Mouse (Mus musculus) liver, embryonic 11.5 days (tissue): Measurements from ENCODE around the gene Hsd17b2. TPM values are rescaled to one million over a fixed set of nuclear protein-coding genes. Genes with fewer than 3 reads are reported as not detected.

ENCODE experiments used
- ATAC-seq: fragments of 200-750 bp; cut with Nextera tagmentation; replicated peaks from 2 replicates; pipeline ENCODE4 v1.8.0; 2017; ENCODE audit warnings: moderate number of reproducible peaks, mild to moderate bottlenecking, moderate TSS enrichment, moderate library complexity; ENCODE audit not compliant: low FRiP score
- DNase-seq: peaks from one replicate; pipeline ENCODE4 v3.0.0-alpha.2; 2017; ENCODE audit warnings: low spot score
- H3K27ac ChIP-seq: fragments of 300-500 bp; sonication (generic); 2 replicates; pipeline ENCODE4 v1.5.1; 2014; ENCODE audit warnings: mild to moderate bottlenecking, low read depth, low read length, control low read depth
- H3K27me3 ChIP-seq: fragments of 300-500 bp; sonication (generic); replicated peaks from 2 replicates; pipeline ENCODE4 v1.6.1; 2014; ENCODE audit warnings: low read length, mixed read lengths; ENCODE audit not compliant: control insufficient read depth, insufficient read depth
- H3K36me3 ChIP-seq: fragments of 300-500 bp; sonication (generic); 2 replicates; pipeline ENCODE4 v1.6.1; 2014; ENCODE audit warnings: mild to moderate bottlenecking, low read length, moderate library complexity, mixed read lengths; ENCODE audit not compliant: control insufficient read depth, insufficient read depth
- H3K4me1 ChIP-seq: fragments of 300-500 bp; sonication (generic); replicated peaks from 2 replicates; pipeline ENCODE4 v1.6.1; 2014; ENCODE audit warnings: low read length, mixed read lengths; ENCODE audit not compliant: control insufficient read depth, insufficient read depth
- H3K4me2 ChIP-seq: fragments of 300-500 bp; sonication (generic); 2 replicates; pipeline ENCODE4 v1.6.1; 2014; ENCODE audit warnings: mild to moderate bottlenecking, control low read depth, moderate library complexity
- H3K4me3 ChIP-seq: fragments of 300-500 bp; sonication (generic); 2 replicates; pipeline ENCODE4 v1.5.1; 2014; ENCODE audit warnings: low read depth, low read length, control low read depth
- H3K9ac ChIP-seq: fragments of 300-500 bp; sonication (generic); 2 replicates; pipeline ENCODE4 v1.6.1; 2014; ENCODE audit warnings: low read depth, low read length, control low read depth
- H3K9me3 ChIP-seq: fragments of 300-500 bp; sonication (generic); 2 replicates; pipeline ENCODE4 v1.6.1; 2016; ENCODE audit warnings: low read length, inconsistent platforms, mixed read lengths; ENCODE audit not compliant: control insufficient read depth
- WGBS: fragments of 180-500 bp; shearing (Covaris S2); extraction: QIAGEN DNeasy Blood & Tissue Kit; methylation state at CpG from one replicate; pipeline ENCODE4 v1.1.7; 2014; 5-methylcytosine and 5-hydroxymethylcytosine counted together
- polyA plus RNA-seq: library from polyadenylated mRNA; unstranded; fragments of >200 nt; fragmentation: Nextera tagmentation; extraction: Ambion mirVana; gene quantifications from 2 replicates; pipeline ENCODE4 v1.2.1, GENCODE M21; 2014

Hsd17b2 gene
- polyA plus RNA-seq, 1 experiment from 2014 or later: 15.6 TPM

DNA sequence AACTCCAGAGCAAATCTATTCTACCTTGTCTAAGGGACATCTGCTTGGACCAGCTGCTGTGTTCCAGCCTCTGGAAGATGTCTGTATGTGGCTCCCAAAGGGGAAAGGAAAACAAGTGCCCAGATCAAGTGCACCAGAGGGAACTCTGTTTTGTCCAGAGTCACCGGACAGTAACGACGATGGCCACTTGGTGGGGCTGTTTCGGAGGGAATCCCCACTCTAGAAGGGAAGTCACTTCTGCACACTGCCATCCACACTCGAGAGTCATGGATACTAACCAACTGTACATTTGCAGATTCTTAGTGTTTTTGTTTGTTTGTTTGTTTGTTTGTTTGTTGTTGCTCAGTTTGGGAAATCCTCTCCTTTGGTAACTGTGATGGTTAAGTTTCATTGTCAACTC is 4.5 kb upstream of the Hsd17b2 start:
- WGBS: 25% methylated on average over 5 of the region's 5 CpGs
- no peak overlapping the region for H3K27ac ChIP-seq
- no peak overlapping the region for H3K4me2 ChIP-seq

DNA sequence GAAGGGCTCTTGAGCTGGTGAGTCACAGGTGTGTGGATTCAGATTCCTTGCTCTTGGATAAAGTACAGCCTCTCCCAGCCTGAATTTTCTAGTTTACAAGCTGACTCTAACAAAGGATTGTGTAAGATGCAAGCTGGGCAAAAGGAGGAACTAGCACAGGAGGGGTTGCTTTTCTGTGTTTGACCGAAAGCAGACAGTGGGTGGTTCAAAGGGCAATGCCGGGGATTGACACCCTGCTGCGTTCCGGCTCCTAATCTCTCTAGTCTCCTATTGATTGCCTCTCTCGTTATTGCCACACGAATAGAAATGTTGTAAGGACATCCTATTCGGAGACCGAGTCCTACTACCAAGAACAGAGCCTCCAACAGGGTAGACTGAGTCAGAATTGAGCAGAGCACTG is 1.0 kb upstream of the Hsd17b2 start:
- H3K27ac ChIP-seq: peak overlapping the region; percentile 34; the same call in 1 of the 2 replicates
- 64% methylated on average over 8 of the region's 8 CpGs for WGBS
- ATAC-seq: no peak
- H3K27me3 ChIP-seq: no peaks in the 10 kb centered on the region
- no peaks in the 10 kb centered on the region for H3K36me3 ChIP-seq
- no peaks in the 10 kb centered on the region for H3K4me1 ChIP-seq
- no peak overlapping the region for H3K9ac ChIP-seq
- H3K4me2 ChIP-seq: peak overlapping the region; percentile 36; the same call in 1 of the 2 replicates
- no peak overlapping the region for H3K4me3 ChIP-seq
- no peaks in the 10 kb centered on the region for H3K9me3 ChIP-seq
- no peak for DNase-seq

More for the DNA sequence above, 4.5 kb upstream of the Hsd17b2 start:
- no peaks in the 10 kb centered on the region for H3K36me3 ChIP-seq
- no peaks in the 10 kb centered on the region for H3K4me1 ChIP-seq
- H3K9me3 ChIP-seq: no peaks in the 10 kb centered on the region
- ATAC-seq (peak; percentile 50; the same call in 1 of the 2 replicates), DNase-seq (no peak)
- no peaks in the 10 kb centered on the region for H3K27me3 ChIP-seq
- no peak overlapping the region for H3K9ac ChIP-seq
- no peak overlapping the region for H3K4me3 ChIP-seq

DNA sequence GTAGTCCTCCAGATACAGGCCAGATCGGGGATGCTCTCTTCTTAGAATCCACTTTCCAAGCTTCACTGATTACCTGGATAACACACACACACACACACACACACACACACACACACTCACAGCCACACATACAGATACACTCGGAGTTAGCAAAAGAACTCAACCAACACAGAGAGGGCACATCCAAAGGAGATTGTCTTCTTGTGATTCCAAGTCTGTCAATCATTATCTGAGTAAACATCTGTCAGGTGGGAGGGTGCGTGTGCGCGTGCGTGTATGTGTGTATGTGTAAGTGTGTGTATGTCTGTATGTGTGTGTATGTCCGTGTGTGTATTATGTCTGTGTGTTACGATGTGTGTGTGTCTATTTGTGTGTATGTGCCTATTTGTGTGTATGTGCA is 458 bp upstream of the Hsd17b2 start:
- Histone ChIP-seq H3K4me2 (peak overlapping the region; percentile 44), H3K36me3 (no peaks in the 10 kb centered on the region), H3K27me3 (no peaks in the 10 kb centered on the region), H3K27ac (peak overlapping the region; percentile 34), H3K4me3 (no peak overlapping the region), H3K9me3 (no peaks in the 10 kb centered on the region), H3K4me1 (no peaks in the 10 kb centered on the region), H3K9ac (no peak overlapping the region)
- ATAC-seq (no peak), DNase-seq (no peak)
- 79% methylated on average over 8 of the region's 8 CpGs for WGBS

DNA sequence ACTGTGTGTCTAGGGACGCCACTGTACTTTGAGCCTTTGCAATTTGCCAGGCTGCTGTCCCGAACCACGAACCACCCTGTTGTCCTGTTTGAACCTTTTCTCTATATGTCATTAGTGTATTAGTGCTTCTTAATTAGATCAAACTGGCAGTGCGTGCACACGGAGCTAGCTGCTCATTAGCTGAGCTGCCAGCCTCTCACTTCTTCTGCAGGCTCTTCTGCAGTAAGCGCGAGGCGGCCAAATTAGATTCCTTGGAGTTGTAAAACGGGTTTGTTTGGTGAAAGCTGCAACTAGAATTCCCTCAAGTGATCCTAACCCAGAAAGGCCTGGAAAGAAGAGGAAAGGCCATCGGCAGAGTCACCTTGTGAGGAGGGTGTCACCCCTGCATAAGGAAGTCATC is 997 bp downstream of the Hsd17b2 start:
- 66% methylated on average over 10 of the region's 10 CpGs for WGBS
- no peak overlapping the region for H3K27ac ChIP-seq
- H3K4me3 ChIP-seq: no peak overlapping the region
- H3K36me3 ChIP-seq: no peaks in the 10 kb centered on the region
- H3K9ac ChIP-seq: no peak overlapping the region
- DNase-seq (no peak), ATAC-seq (no peak)
- H3K4me1 ChIP-seq: no peaks in the 10 kb centered on the region
- peak overlapping the region; percentile 28 for H3K4me2 ChIP-seq
- no peaks in the 10 kb centered on the region for H3K9me3 ChIP-seq
- no peaks in the 10 kb centered on the region for H3K27me3 ChIP-seq

DNA sequence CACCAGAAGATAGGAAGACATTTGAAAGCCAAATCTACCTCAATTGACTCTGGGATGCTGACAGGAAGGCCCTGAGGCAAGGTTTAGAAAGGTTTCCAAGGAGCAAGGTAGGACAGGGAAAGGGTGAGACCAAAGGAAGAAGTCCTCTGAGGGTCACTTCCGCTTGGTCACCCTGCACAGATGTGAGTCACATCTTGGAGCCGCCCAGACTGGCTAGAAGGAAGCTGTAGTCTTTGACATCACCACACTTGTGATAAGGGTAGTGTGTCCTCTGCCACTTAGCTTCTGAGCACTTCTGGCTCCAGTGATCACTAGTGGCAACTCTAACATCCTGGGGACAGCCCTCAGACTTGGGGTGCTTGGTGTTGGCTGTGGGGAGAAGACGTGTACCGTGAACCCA is 4.4 kb downstream of the Hsd17b2 start:
- DNase-seq (no peak), ATAC-seq (no peak)
- WGBS: 75% methylated on average over 4 of the region's 4 CpGs
- Histone ChIP-seq H3K9me3 (no peaks in the 10 kb centered on the region), H3K9ac (no peak overlapping the region), H3K4me2 (no peak overlapping the region), H3K36me3 (no peaks in the 10 kb centered on the region), H3K27me3 (no peaks in the 10 kb centered on the region), H3K4me1 (no peaks in the 10 kb centered on the region), H3K27ac (no peak overlapping the region), H3K4me3 (no peak overlapping the region)

DNA sequence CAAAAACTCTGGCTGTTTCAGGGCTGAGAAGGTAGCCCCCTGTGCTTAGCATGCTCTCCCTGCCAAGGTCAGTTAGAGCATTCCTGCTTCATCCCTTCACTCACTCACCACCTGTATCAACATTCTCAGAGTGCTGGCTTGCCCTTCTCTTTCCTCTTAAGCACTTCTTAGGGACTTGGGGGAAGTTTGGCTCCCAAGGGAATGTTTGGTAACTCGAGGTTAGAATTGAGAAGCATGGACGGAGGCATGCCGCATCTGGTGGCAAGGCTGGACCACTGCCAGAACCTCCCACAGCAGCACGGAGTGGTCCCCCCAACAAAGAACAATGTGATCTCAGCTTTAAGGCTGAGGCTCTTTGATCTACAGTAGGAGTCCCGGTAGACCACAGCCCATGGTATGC is 10.5 kb downstream of the Hsd17b2 start:
- H3K9ac ChIP-seq: no peak overlapping the region
- no peaks in the 10 kb centered on the region for H3K9me3 ChIP-seq
- WGBS: 70% methylated on average over 5 of the region's 5 CpGs
- DNase-seq (no peak), ATAC-seq (no peak)
- no peak overlapping the region for H3K27ac ChIP-seq
- H3K4me3 ChIP-seq: no peak overlapping the region
- H3K4me1 ChIP-seq: no peaks in the 10 kb centered on the region
- H3K4me2 ChIP-seq: no peak overlapping the region
- H3K36me3 ChIP-seq: no peaks in the 10 kb centered on the region
- no peaks in the 10 kb centered on the region for H3K27me3 ChIP-seq

DNA sequence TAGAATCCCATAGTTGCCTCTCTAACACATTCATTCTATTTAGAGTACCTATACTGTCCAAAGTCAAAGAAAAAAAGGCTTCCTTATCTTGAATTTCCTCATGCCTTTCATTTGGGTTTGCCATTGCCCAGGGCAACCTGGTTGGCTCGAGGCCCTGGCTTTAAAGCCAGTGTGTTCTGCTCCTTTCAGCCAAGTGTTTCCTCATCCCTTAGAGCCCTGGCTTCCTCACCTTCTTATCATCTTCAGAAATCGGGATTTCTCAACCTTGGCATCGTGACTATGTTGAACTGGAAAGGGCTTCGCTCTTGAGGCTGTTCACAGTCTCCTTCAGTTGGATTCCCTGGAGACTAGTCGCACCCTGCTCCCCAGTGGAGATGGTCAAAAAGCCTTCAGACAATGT is 12.9 kb downstream of the Hsd17b2 start:
- Histone ChIP-seq H3K9me3 (no peaks in the 10 kb centered on the region), H3K27me3 (no peaks in the 10 kb centered on the region), H3K9ac (no peak overlapping the region), H3K4me1 (no peaks in the 10 kb centered on the region), H3K27ac (no peak overlapping the region), H3K36me3 (no peaks in the 10 kb centered on the region), H3K4me3 (no peak overlapping the region), H3K4me2 (no peak overlapping the region)
- DNase-seq (no peak), ATAC-seq (no peak)
- WGBS: 78% methylated on average over 5 of the region's 5 CpGs

DNA sequence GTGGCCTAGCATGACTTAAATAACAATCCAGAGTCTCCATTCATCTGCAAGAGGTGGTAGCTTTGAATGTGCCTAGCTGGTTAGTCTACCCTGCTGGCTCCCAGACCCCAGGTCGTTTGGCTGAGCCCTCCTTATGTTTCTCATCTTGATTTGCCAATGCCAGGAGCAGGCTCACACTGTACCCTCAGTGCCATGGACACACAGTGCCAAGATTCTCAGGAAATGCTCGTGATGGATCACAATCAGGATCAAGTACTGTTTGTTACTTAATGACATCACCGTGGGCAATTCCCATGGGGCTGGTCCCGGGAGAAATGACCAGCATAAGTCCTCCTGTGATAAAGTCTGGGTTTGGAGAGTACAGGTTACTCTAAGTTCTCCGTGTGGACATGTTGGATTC is 14.2 kb downstream of the Hsd17b2 start:
- WGBS: 67% methylated on average over 5 of the region's 5 CpGs
- H3K27me3 ChIP-seq: no peaks in the 10 kb centered on the region
- H3K4me3 ChIP-seq: no peak overlapping the region
- no peak for DNase-seq
- no peaks in the 10 kb centered on the region for H3K36me3 ChIP-seq
- no peak overlapping the region for H3K27ac ChIP-seq
- H3K9ac ChIP-seq: no peak overlapping the region
- no peaks in the 10 kb centered on the region for H3K4me1 ChIP-seq
- H3K4me2 ChIP-seq: no peak overlapping the region
- ATAC-seq: no peak
- H3K9me3 ChIP-seq: no peaks in the 10 kb centered on the region

DNA sequence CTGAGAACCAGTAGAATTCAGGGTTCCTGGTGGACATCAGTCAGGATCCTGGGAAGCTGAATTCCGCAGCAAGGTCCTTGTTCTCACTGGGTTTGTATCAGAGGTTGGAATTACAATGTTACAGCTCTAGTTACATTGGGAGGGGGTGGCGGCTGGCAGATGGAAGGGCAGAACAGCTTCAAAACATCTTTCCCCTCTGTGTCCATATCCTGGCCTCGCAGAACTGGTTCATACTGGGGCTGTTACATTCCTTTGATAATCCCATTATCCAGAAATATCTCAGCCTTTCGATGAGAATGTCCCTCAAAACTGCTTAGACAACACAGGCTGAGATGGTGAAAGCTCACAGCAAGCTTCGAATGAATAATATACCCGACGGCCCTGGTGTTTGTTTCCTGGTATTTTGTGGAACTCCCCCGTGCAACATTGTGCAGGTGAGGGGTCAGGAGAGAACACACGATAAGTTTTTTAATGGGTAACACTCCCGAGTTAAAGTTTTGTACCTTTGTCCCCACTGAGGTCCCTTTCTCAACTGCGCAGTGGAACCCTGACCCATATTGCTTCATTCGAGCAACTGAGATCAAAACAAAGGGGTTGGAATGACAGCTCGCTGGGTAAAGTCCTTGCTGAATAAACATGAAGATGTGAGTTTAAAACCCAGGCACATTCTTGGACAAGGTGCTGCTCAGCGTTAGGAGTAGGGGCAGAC is 16.6 kb downstream of the Hsd17b2 start:
- DNase-seq: no peak
- H3K27me3 ChIP-seq: no peaks in the 10 kb centered on the region
- peak overlapping the region; percentile 54 for H3K27ac ChIP-seq
- no peaks in the 10 kb centered on the region for H3K4me1 ChIP-seq
- no peak overlapping the region for H3K4me2 ChIP-seq
- peak; percentile 47 for ATAC-seq
- no peaks in the 10 kb centered on the region for H3K36me3 ChIP-seq
- no peak overlapping the region for H3K4me3 ChIP-seq
- no peak overlapping the region for H3K9ac ChIP-seq
- 67% methylated on average over 14 of the region's 14 CpGs for WGBS
- H3K9me3 ChIP-seq: no peaks in the 10 kb centered on the region
